Mouse (Mus musculus) erythroblast, adult 5-6 weeks (primary cell): ENCODE data around the gene Mapk8ip3. TPM values are rescaled to one million over a fixed set of nuclear protein-coding genes. Genes with fewer than 3 reads are reported as not detected.
A peak's percentile ranks its signal among the peaks of the same experiment; 100 is the strongest.
"Not testable (repeated sequence)": the region's sequence is repeated elsewhere in the genome, so short reads cannot be mapped to it uniquely, and the experiment has no call there.

Experiments used
- ATAC-seq: replicated peaks from 2 replicates; pipeline ENCODE4 v1.8.0; 2016; ENCODE audit warnings: moderate number of reproducible peaks, mild to moderate bottlenecking, moderate TSS enrichment, inconsistent platforms; ENCODE audit not compliant: poor library complexity, low FRiP score, severe bottlenecking
- total RNA-seq, 2 experiments: library from RNA; stranded (forward) in 1 of 2; stranded (reverse) in 1 of 2; fragments of 150-400 nt in 1 of 2; fragments of 200-764, 138-1000 nt in 1 of 2; gene quantifications; 2 replicates each; pipeline versions ENCODE4 v1.2.3 to v1.2.4; 2015 to 2017; ENCODE audit warnings: low replicate concordance in 2 of 2

Gene Mapk8ip3
- total RNA-seq (2015; ENCODE audit: low replicate concordance) (42.7 and 48.3 TPM in 2 replicates), total RNA-seq (2017; ENCODE audit: low replicate concordance) (109 and 222 TPM in 2 replicates)

- ATAC-seq = peak; percentile 96
These were observed at the start of gene Mapk8ip3 for GRCm38 (mm10) chr17:24936259-24937237. Gene Mapk8ip3, minus strand, starts transcription at chr17:24936977.

GRCm38 (mm10) chr17:24960852-24961715 is 24.3 kb upstream of the Mapk8ip3 start:
- no peak; the same call in 1 of the 2 replicates for ATAC-seq

GRCm38 (mm10) chr17:24960135-24960851 is 23.5 kb upstream of the Mapk8ip3 start, which contains the start of gene Jpt2:
Gene Jpt2, minus strand, starts transcription at chr17:24960689.
- peak; percentile 97 for ATAC-seq

GRCm38 (mm10) chr17:24959371-24959770 is 22.6 kb upstream of the Mapk8ip3 start:
- ATAC-seq = no peak

GRCm38 (mm10) chr17:24953291-24953690 is 16.5 kb upstream of the Mapk8ip3 start:
- ATAC-seq = no peak

- ATAC-seq = no peak
These were observed 13.9 kb upstream of the Mapk8ip3 start for GRCm38 (mm10) chr17:24950671-24951070.

GRCm38 (mm10) chr17:24948204-24948603 is 11.4 kb upstream of the Mapk8ip3 start:
- ATAC-seq = no peak

GRCm38 (mm10) chr17:24943589-24943988 is 6.8 kb upstream of the Mapk8ip3 start:
- not testable (repeated sequence) for ATAC-seq

- ATAC-seq = 0 out of 2 replicates have a peak, but pooled peaks have one; percentile 53
These were observed 6.3 kb upstream of the Mapk8ip3 start for GRCm38 (mm10) chr17:24943036-24943435.

GRCm38 (mm10) chr17:24942453-24942852 is 5.7 kb upstream of the Mapk8ip3 start:
- peak; percentile 83; the same call in 1 of the 2 replicates for ATAC-seq

- ATAC-seq = no peak
These were observed 489 bp upstream of the Mapk8ip3 start for GRCm38 (mm10) chr17:24937266-24937665.

- 0 out of 2 replicates have a peak, but pooled peaks have one; percentile 2 for ATAC-seq
These were observed 1.1 kb downstream of the Mapk8ip3 start for GRCm38 (mm10) chr17:24935666-24936065.

- ATAC-seq = no peak
These were observed 1.9 kb downstream of the Mapk8ip3 start for GRCm38 (mm10) chr17:24934926-24935325.

GRCm38 (mm10) chr17:24933163-24933562 is 3.6 kb downstream of the Mapk8ip3 start:
- no peak for ATAC-seq

GRCm38 (mm10) chr17:24932431-24932830 is 4.3 kb downstream of the Mapk8ip3 start:
- ATAC-seq = no peak

- ATAC-seq = no peak
These were observed 7.3 kb downstream of the Mapk8ip3 start for GRCm38 (mm10) chr17:24929506-24929905.

- no peak for ATAC-seq
These were observed 13.5 kb downstream of the Mapk8ip3 start for GRCm38 (mm10) chr17:24923246-24923645.

- no peak for ATAC-seq
These were observed 22.8 kb downstream of the Mapk8ip3 start for GRCm38 (mm10) chr17:24913984-24914383.

- ATAC-seq = no peak
These were observed 29.2 kb downstream of the Mapk8ip3 start for GRCm38 (mm10) chr17:24907591-24907990.
